Mouse (Mus musculus): ENCODE measurements around the gene Cyp2j9.
"Not testable (repeated sequence)": the region's sequence is repeated elsewhere in the genome, so short reads cannot be mapped to it uniquely, and the experiment has no call there.

Gene Cyp2j9

GRCm38 (mm10) chr4:96590911-96591790, at the start of gene Cyp2j9:
Cyp2j9 (minus strand) TSS chr4:96591578.
- DNase-seq (ENCODE audit: low spot score), result peak; percentile 72

- no peak for DNase-seq (ENCODE audit: low spot score)
Measured at GRCm38 (mm10) chr4:96635455-96635854, 44.1 kb upstream of the Cyp2j9 start.

- DNase-seq (ENCODE audit: low spot score), result no peak
Measured at GRCm38 (mm10) chr4:96622474-96622873, 31.1 kb upstream of the Cyp2j9 start.

GRCm38 (mm10) chr4:96591791-96592150, 393 bp upstream of the Cyp2j9 start:
- no peak for DNase-seq (ENCODE audit: low spot score)

- no peak for DNase-seq (ENCODE audit: low spot score)
Measured at GRCm38 (mm10) chr4:96581425-96582088, 9.8 kb downstream of the Cyp2j9 start.

- not testable (repeated sequence) for DNase-seq (ENCODE audit: low spot score)
Measured at GRCm38 (mm10) chr4:96580351-96580750, 11.0 kb downstream of the Cyp2j9 start.

- no peak for DNase-seq (ENCODE audit: low spot score)
Measured at GRCm38 (mm10) chr4:96569442-96569841, 21.9 kb downstream of the Cyp2j9 start.

- DNase-seq (ENCODE audit: low spot score), result no peak
Measured at GRCm38 (mm10) chr4:96567988-96568387, 23.4 kb downstream of the Cyp2j9 start.

GRCm38 (mm10) chr4:96565808-96566207, 25.6 kb downstream of the Cyp2j9 start:
- no peak for DNase-seq (ENCODE audit: low spot score)

- no peak for DNase-seq (ENCODE audit: low spot score)
Measured at GRCm38 (mm10) chr4:96560464-96560863, 30.9 kb downstream of the Cyp2j9 start.

- DNase-seq (ENCODE audit: low spot score), result no peak
Measured at GRCm38 (mm10) chr4:96559781-96560180, 31.6 kb downstream of the Cyp2j9 start.

GRCm38 (mm10) chr4:96553133-96553819, 38.1 kb downstream of the Cyp2j9 start, which contains the start of gene Cyp2j6:
Cyp2j6 (minus strand) TSS chr4:96553661.
- peak; percentile 31 for DNase-seq (ENCODE audit: low spot score)

GRCm38 (mm10) chr4:96551619-96552018, 39.8 kb downstream of the Cyp2j9 start:
- no peak for DNase-seq (ENCODE audit: low spot score)

- no peak for DNase-seq (ENCODE audit: low spot score)
Measured at GRCm38 (mm10) chr4:96545976-96546375, 45.4 kb downstream of the Cyp2j9 start.

- no peak for DNase-seq (ENCODE audit: low spot score)
Measured at GRCm38 (mm10) chr4:96525772-96526171, 65.6 kb downstream of the Cyp2j9 start.

- DNase-seq (ENCODE audit: low spot score), result peak; percentile 2
Measured at GRCm38 (mm10) chr4:96522256-96522655, 69.1 kb downstream of the Cyp2j9 start.

Data from ovary, adult 18-20 months (tissue).